8 mouse cellular contexts compared by ENCODE assay signal in genomic region chr5:64149184-64150127, GRCm38 (mm10). TPM values are rescaled to one million over a fixed set of nuclear protein-coding genes. Genes with fewer than 3 reads are reported as not detected.
A peak's percentile ranks its signal among the peaks of the same experiment; 100 is the strongest.
DNase-seq lines count a peak whose midpoint lies in the region; ATAC-seq and TF ChIP-seq lines count a peak whose summit lies in the region.

No protein-coding gene starts in this region.

- no peak overlapping the region for H3K4me3 ChIP-seq in lung, postnatal 0 days (ENCODE audit: low read depth, low read length)
- no peak overlapping the region for H3K4me3 ChIP-seq in limb, embryonic 12.5 days (replicated peaks)
- peak overlapping the region; percentile 8; the same call in 1 of the 2 replicates for H3K4me3 ChIP-seq in stomach, postnatal 0 days (ENCODE audit: low read depth, low read length)

- H3K27ac ChIP-seq in lung, postnatal 0 days (ENCODE audit: low read length), result no peak overlapping the region
- no peak overlapping the region for H3K27ac ChIP-seq in limb, embryonic 12.5 days
- peak overlapping the region; percentile 40; the same call in 1 of the 2 replicates for H3K27ac ChIP-seq in stomach, postnatal 0 days (replicated peaks)

- H3K9me3 ChIP-seq in lung, postnatal 0 days (ENCODE audit: low read length), result no peaks in the 10 kb centered on the region
- H3K9me3 ChIP-seq in limb, embryonic 12.5 days, result no peaks in the 10 kb centered on the region
- no peaks in the 10 kb centered on the region for H3K9me3 ChIP-seq in stomach, postnatal 0 days (ENCODE audit: control insufficient read depth, low read length)

- H3K4me2 ChIP-seq in lung, postnatal 0 days (replicated peaks; ENCODE audit: low read depth, low read length), result peak overlapping the region; percentile 44
- H3K4me2 ChIP-seq in limb, embryonic 12.5 days, result peak overlapping the region; percentile 38
- peak overlapping the region; percentile 40 for H3K4me2 ChIP-seq in stomach, postnatal 0 days (replicated peaks; ENCODE audit: low read depth)

- WGBS in lung, postnatal 0 days, result 11% methylated on average over 17 of the region's 17 CpGs
- WGBS in limb, embryonic 12.5 days, result 24% methylated on average over 17 of the region's 17 CpGs
- 14% methylated on average over 17 of the region's 17 CpGs for WGBS in stomach, postnatal 0 days

- H3K4me1 ChIP-seq in lung, postnatal 0 days (ENCODE audit: insufficient read depth, low read depth, low read length), result no peaks in the 10 kb centered on the region; the same call in 1 of the 2 replicates
- H3K4me1 ChIP-seq in limb, embryonic 12.5 days (replicated peaks), result peaks cover 10% of the 10 kb centered on the region; the same call in 1 of the 2 replicates
- H3K4me1 ChIP-seq in stomach, postnatal 0 days (replicated peaks; ENCODE audit: control insufficient read depth, insufficient read depth), result peaks cover 6% of the 10 kb centered on the region; the same call in 1 of the 2 replicates

- no peak for TF ChIP-seq CTCF in lung, postnatal 0 days (IDR thresholded peaks at IDR 0.05)
- TF ChIP-seq CTCF in stomach, postnatal 0 days (IDR thresholded peaks at IDR 0.05; ENCODE audit: low read depth), result no peak

- H3K27me3 ChIP-seq in lung, postnatal 0 days (replicated peaks; ENCODE audit: insufficient read depth, low read length), result no peaks in the 10 kb centered on the region
- peaks cover 11% of the 10 kb centered on the region for H3K27me3 ChIP-seq in limb, embryonic 12.5 days
- H3K27me3 ChIP-seq in stomach, postnatal 0 days (ENCODE audit: control insufficient read depth, insufficient read depth, low read length), result no peaks in the 10 kb centered on the region

- H3K36me3 ChIP-seq in lung, postnatal 0 days (ENCODE audit: insufficient read depth, low read length), result no peaks in the 10 kb centered on the region
- no peaks in the 10 kb centered on the region for H3K36me3 ChIP-seq in limb, embryonic 12.5 days
- H3K36me3 ChIP-seq in stomach, postnatal 0 days (ENCODE audit: control insufficient read depth, insufficient read depth, low read length), result no peaks in the 10 kb centered on the region

- ATAC-seq in lung, postnatal 0 days, result peak; percentile 47
- ATAC-seq in limb, embryonic 12.5 days (ENCODE audit: insufficient number of reproducible peaks, insufficient read depth, low FRiP score, low TSS enrichment, low read depth), result peak; percentile 18; the same call in 1 of the 2 replicates
- ATAC-seq in stomach, postnatal 0 days (ENCODE audit: low FRiP score, low TSS enrichment), result peak; percentile 83

- DNase-seq in lung, postnatal 0 days (ENCODE audit: low spot score), result no peak
- DNase-seq in lung, postnatal 25 days (ENCODE audit: low spot score), result no peak
- DNase-seq in c-Kit-negative CD71-positive TER-119-positive erythroid progenitor cells, embryonic 14.5 days (ENCODE audit: low read depth, low spot score), result peak; percentile 61
- peak; percentile 75 for DNase-seq in stomach, postnatal 0 days (ENCODE audit: low spot score)
- no peak for DNase-seq in cerebellum, adult 11-12 months
- no peak for DNase-seq in layer of hippocampus, adult 9-11 months
- no peak for DNase-seq in Muller cell, postnatal 12 days (ENCODE audit: inconsistent ontology term)

- no peak overlapping the region for H3K9ac ChIP-seq in lung, postnatal 0 days (replicated peaks; ENCODE audit: low read depth)
- H3K9ac ChIP-seq in limb, embryonic 12.5 days (replicated peaks), result no peak overlapping the region
- H3K9ac ChIP-seq in stomach, postnatal 0 days (ENCODE audit: low read length), result no peak overlapping the region

- TF ChIP-seq EP300 in lung, postnatal 0 days (IDR thresholded peaks at IDR 0.05), result no peak
- no peak for TF ChIP-seq EP300 in stomach, postnatal 0 days (optimal IDR thresholded peaks at IDR 0.05)

RNA-seq across cellular contexts. Expression of gene Tbc1d1, which starts 6.6 kb away (rescaled TPM):
- polyA plus RNA-seq in lung, postnatal 0 days (2015; fragmentation: Nextera tagmentation; extraction: Ambion mirVana), result 15.3 and 18.0 TPM in 2 replicates
- polyA plus RNA-seq in limb, embryonic 12.5 days (2016; fragmentation: Nextera tagmentation; extraction: Ambion mirVana), result 32.8 and 35.9 TPM in 2 replicates
- polyA plus RNA-seq in stomach, postnatal 0 days (2015; fragmentation: Nextera tagmentation; extraction: Ambion mirVana), result 11.5 and 12.4 TPM in 2 replicates

RNA-seq across cellular contexts. Expression of gene Pgm2, which starts 56.7 kb away (rescaled TPM):
- polyA plus RNA-seq in lung, postnatal 0 days (2015; fragmentation: Nextera tagmentation; extraction: Ambion mirVana), result 27.0 and 28.3 TPM in 2 replicates
- polyA plus RNA-seq in limb, embryonic 12.5 days (2016; fragmentation: Nextera tagmentation; extraction: Ambion mirVana), result 32.0 and 35.2 TPM in 2 replicates
- 33.8 and 34.3 TPM in 2 replicates for polyA plus RNA-seq in stomach, postnatal 0 days (2015; fragmentation: Nextera tagmentation; extraction: Ambion mirVana)

Comparison
In these comparisons a context has a peak if more than half of its experiments do, and no peak if none do; other contexts are left out.
1. ATAC-seq: peak in every context shown above with its lines; median percentile 83 in stomach, postnatal 0 days; 47 in lung, postnatal 0 days; 18 in limb, embryonic 12.5 days.
2. DNase-seq: peak in c-Kit-negative CD71-positive TER-119-positive erythroid progenitor cells, embryonic 14.5 days (single experiment) and stomach, postnatal 0 days (single experiment); none in lung, postnatal 0 days (single experiment), lung, postnatal 25 days (single experiment), cerebellum, adult 11-12 months (single experiment), layer of hippocampus, adult 9-11 months (single experiment) and Muller cell, postnatal 12 days (single experiment).
3. Peak in every context shown above with its lines, with median percentiles within 50 percentile points of each other: H3K4me2 ChIP-seq.